Mouse (Mus musculus) inflammation-experienced regulatory T-cells (primary cell): ENCODE measurements around the gene Ikzf1. TPM values are rescaled to one million over a fixed set of nuclear protein-coding genes. Genes with fewer than 3 reads are reported as not detected.

ENCODE experiments used
- polyA plus RNA-seq, 2 experiments: library from polyadenylated mRNA; unstranded; fragments of 100-300 nt; shearing (Covaris generic); gene quantifications; one replicate each; pipeline ENCODE4 v1.2.1; 2017

Ikzf1 gene
- 100 to 1,000 TPM in 1 of 2 experiments, 10 to 100 TPM in 1; 80.5 to 118 TPM for polyA plus RNA-seq

GRCm38 (mm10) chr11:11684930-11685852 is at the start of gene Ikzf1:
Gene Ikzf1 (plus strand): TSS chr11:11685003.

GRCm38 (mm10) chr11:11808820-11809403 is 124.1 kb downstream of the Ikzf1 start, which contains the start of gene Fignl1:
Gene Fignl1 (minus strand): TSS chr11:11808962.

Other genes with a start within 250 kb of the Ikzf1 start
- gene Spata48, start 222.9 kb upstream of the Ikzf1 start, polyA plus RNA-seq, result under 1 TPM; 0.43 to 0.59 TPM
- gene Zpbp, start 222.6 kb upstream of the Ikzf1 start, polyA plus RNA-seq, result 1 to 10 TPM; 1.8 to 3.7 TPM
- gene 4930512M02Rik, start 57.2 kb upstream of the Ikzf1 start, polyA plus RNA-seq, result under 1 TPM; 0.30 to 0.94 TPM
- 1 to 10 TPM; 3.0 to 4.8 TPM for gene Fignl1, start 124.0 kb downstream of the Ikzf1 start, polyA plus RNA-seq
- gene Ddc, start 213.1 kb downstream of the Ikzf1 start, polyA plus RNA-seq, result 1 to 10 TPM; 2.6 to 3.4 TPM